In genomic region chr14:116869437-116869836, GRCm38 (mm10) we compare ENCODE assay signal across 17 mouse cellular contexts.
"Had no signal": no experiment of that assay in that cellular context is flagged by ENCODE, and none has a peak within 500 bp of the region (broad histone marks: within the 10 kb centered on the region; RNA-seq: fewer than 3 reads in every experiment).

No protein-coding gene starts in this region.

- DNase-seq: kidney, adult 8-10 months; kidney, postnatal 4 days; liver; lung, adult 18-20 months; lung, postnatal 10 days; lung, postnatal 4 days; thymus, adult 18-20 months; thymus, postnatal 36 days had no signal

- H3K27ac ChIP-seq: kidney, embryonic 15.5 days; limb, embryonic 10.5 days; limb, embryonic 13.5 days; liver, embryonic 12.5 days; liver, embryonic 15.5 days; lung, embryonic 15.5 days; midbrain, embryonic 12.5 days; midbrain, embryonic 15.5 days; neural tube, embryonic 13.5 days had no signal

- H3K4me1 ChIP-seq: kidney, embryonic 15.5 days; limb, embryonic 10.5 days; limb, embryonic 13.5 days; liver, embryonic 12.5 days; liver, embryonic 15.5 days; lung, embryonic 15.5 days; midbrain, embryonic 12.5 days; neural tube, embryonic 13.5 days had no signal

- H3K36me3 ChIP-seq: kidney, embryonic 15.5 days; limb, embryonic 10.5 days; limb, embryonic 13.5 days; liver, embryonic 12.5 days; liver, embryonic 15.5 days; lung, embryonic 15.5 days; midbrain, embryonic 12.5 days; midbrain, embryonic 15.5 days; neural tube, embryonic 13.5 days had no signal

- H3K4me2 ChIP-seq: kidney, embryonic 15.5 days; limb, embryonic 13.5 days; liver, embryonic 12.5 days; liver, embryonic 15.5 days; lung, embryonic 15.5 days; midbrain, embryonic 12.5 days; midbrain, embryonic 15.5 days; neural tube, embryonic 13.5 days had no signal

- H3K9ac ChIP-seq: kidney, embryonic 15.5 days; limb, embryonic 13.5 days; liver, embryonic 12.5 days; liver, embryonic 15.5 days; lung, embryonic 15.5 days; midbrain, embryonic 12.5 days; midbrain, embryonic 15.5 days; neural tube, embryonic 13.5 days had no signal

- ATAC-seq: liver, embryonic 12.5 days; midbrain, embryonic 15.5 days had no signal

- H3K9me3 ChIP-seq: kidney, embryonic 15.5 days; limb, embryonic 10.5 days; limb, embryonic 13.5 days; liver, embryonic 12.5 days; liver, embryonic 15.5 days; lung, embryonic 15.5 days; midbrain, embryonic 15.5 days; neural tube, embryonic 13.5 days had no signal

- H3K4me3 ChIP-seq: kidney, embryonic 15.5 days; limb, embryonic 10.5 days; limb, embryonic 13.5 days; liver, embryonic 12.5 days; liver, embryonic 15.5 days; lung, embryonic 15.5 days; midbrain, embryonic 12.5 days; midbrain, embryonic 15.5 days; neural tube, embryonic 13.5 days had no signal

- H3K27me3 ChIP-seq: kidney, embryonic 15.5 days; limb, embryonic 13.5 days; liver, embryonic 12.5 days; liver, embryonic 15.5 days; lung, embryonic 15.5 days; midbrain, embryonic 12.5 days; midbrain, embryonic 15.5 days; neural tube, embryonic 13.5 days had no signal
